ENCODE assay signal across 8 mouse cellular contexts in the genomic region with DNA sequence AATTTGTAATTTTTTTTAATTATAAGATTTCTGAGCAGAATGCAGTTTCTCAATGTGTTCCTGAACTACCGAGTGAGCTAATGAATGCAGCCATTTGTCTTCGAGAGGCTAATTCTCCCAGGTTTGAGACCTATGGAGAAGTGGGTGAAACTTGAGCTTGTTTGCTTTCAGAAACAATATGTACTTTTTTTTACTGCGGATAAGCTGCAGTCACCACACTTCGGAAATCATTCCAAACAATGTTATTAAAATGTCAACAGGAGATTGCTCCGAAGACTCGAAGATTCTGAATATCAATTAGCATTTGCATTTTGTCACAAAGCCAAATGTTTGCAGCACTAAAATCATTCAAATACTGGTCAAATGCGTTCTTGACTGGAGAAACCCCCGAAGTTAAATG. TPM values are rescaled to one million over a fixed set of nuclear protein-coding genes. Genes with fewer than 3 reads are reported as not detected.
DNase-seq lines count a peak whose midpoint lies in the region; ATAC-seq and TF ChIP-seq lines count a peak whose summit lies in the region.

No protein-coding gene starts in this region.

- H3K36me3 ChIP-seq in neural tube, embryonic 11.5 days (ENCODE audit: control insufficient read depth, insufficient read depth, low read length): no peaks in the 10 kb centered on the region
- no peaks in the 10 kb centered on the region for H3K36me3 ChIP-seq in liver, embryonic 14.5 days (replicated peaks; ENCODE audit: control insufficient read depth, insufficient read depth, low read depth)

- no peak for TF ChIP-seq EP300 in liver, embryonic 14.5 days (IDR thresholded peaks at IDR 0.05; ENCODE audit: low read depth)

- no peaks in the 10 kb centered on the region for H3K9me3 ChIP-seq in neural tube, embryonic 11.5 days (ENCODE audit: control insufficient read depth, low read length)
- H3K9me3 ChIP-seq in liver, embryonic 14.5 days (ENCODE audit: control insufficient read depth, low read length): no peaks in the 10 kb centered on the region

- peak overlapping the region; percentile 84; the same call in 1 of the 2 replicates for H3K4me3 ChIP-seq in neural tube, embryonic 11.5 days (ENCODE audit: low read depth, low read length)
- no peak overlapping the region for H3K4me3 ChIP-seq in liver, embryonic 14.5 days (ENCODE audit: insufficient read depth in 1 of 2, low read depth in 2 of 2, low read length in 2 of 2)

- 3% methylated on average over 8 of the region's 8 CpGs for WGBS in neural tube, embryonic 11.5 days
- 10% methylated on average over 8 of the region's 8 CpGs for WGBS in liver, embryonic 14.5 days (ENCODE audit: insufficient replicate concordance)

- no peak for ATAC-seq in neural tube, embryonic 11.5 days (ENCODE audit: insufficient read depth, low FRiP score, low TSS enrichment)
- no peak for ATAC-seq in liver, embryonic 14.5 days (ENCODE audit: insufficient read depth)
- no peak for ATAC-seq in erythroid progenitor cell, adult 5-6 weeks (replicated peaks; ENCODE audit: low FRiP score, poor library complexity, severe bottlenecking)

- 0 out of 2 replicates have a peak overlapping the region, but pooled peaks have one; percentile 99 for H3K27ac ChIP-seq in neural tube, embryonic 11.5 days (ENCODE audit: low read depth, low read length)
- H3K27ac ChIP-seq in liver, embryonic 14.5 days: no peak overlapping the region

- no peak overlapping the region for H3K9ac ChIP-seq in neural tube, embryonic 11.5 days (ENCODE audit: low read length)
- no peak overlapping the region for H3K9ac ChIP-seq in liver, embryonic 14.5 days (replicated peaks)

- H3K27me3 ChIP-seq in neural tube, embryonic 11.5 days (ENCODE audit: control insufficient read depth, insufficient read depth, low read length): no peaks in the 10 kb centered on the region
- H3K27me3 ChIP-seq in liver, embryonic 14.5 days (ENCODE audit: control insufficient read depth, insufficient read depth, low read length): peaks cover 54% of the 10 kb centered on the region

- TF ChIP-seq CTCF in liver, embryonic 14.5 days (IDR thresholded peaks at IDR 0.05; ENCODE audit: low read depth): no peak

- DNase-seq in embryo, embryonic 10.5 days (ENCODE audit: low spot score): peak; percentile 55
- no peak for DNase-seq in embryo, embryonic 9.5 days (ENCODE audit: extremely low spot score)
- no peak for DNase-seq in neural tube, embryonic 11.5 days (ENCODE audit: low spot score)
- no peak for DNase-seq in neural tube, embryonic 10.5 days (ENCODE audit: extremely low spot score, low spot score)
- no peak for DNase-seq in liver, embryonic 14.5 days (ENCODE audit: low read depth in 3 of 3, low spot score in 3 of 3)
- DNase-seq in thymus, adult 18-20 months: no peak
- no peak for DNase-seq in spleen, adult 18-20 months

- H3K4me2 ChIP-seq in neural tube, embryonic 11.5 days (ENCODE audit: low read depth): peak overlapping the region; percentile 69
- H3K4me2 ChIP-seq in liver, embryonic 14.5 days (ENCODE audit: low read depth): peak overlapping the region; percentile 69

- H3K4me1 ChIP-seq in neural tube, embryonic 11.5 days (ENCODE audit: control insufficient read depth, insufficient read depth, low read length): peaks cover 8% of the 10 kb centered on the region; the same call in 1 of the 2 replicates
- no peaks in the 10 kb centered on the region; a peak in 1 of 4 replicates for H3K4me1 ChIP-seq in liver, embryonic 14.5 days (replicated peaks; ENCODE audit: control insufficient read depth in 2 of 2, insufficient read depth in 2 of 2, low read length in 1 of 2)

RNA-seq across cellular contexts. Expression of a gene that starts 0.7 kb away (rescaled TPM):
- polyA plus RNA-seq in neural tube, embryonic 11.5 days (2014; fragmentation: Nextera tagmentation; extraction: Ambion mirVana): 85.0 and 86.5 TPM in 2 replicates
- 3.7 and 3.8 TPM in 2 replicates for polyA plus RNA-seq in liver, embryonic 14.5 days (2012; rRNA removed)
- polyA plus RNA-seq in liver, embryonic 14.5 days (2014; fragmentation: Nextera tagmentation; extraction: Ambion mirVana): 3.2 and 4.3 TPM in 2 replicates
- total RNA-seq in erythroid progenitor cell, adult 5-6 weeks (2015; ENCODE audit: low replicate concordance): 2.2 and 6.7 TPM in 2 replicates
- total RNA-seq in erythroid progenitor cell, adult 5-6 weeks (2017; ENCODE audit: low replicate concordance): 1.2 and 1.8 TPM in 2 replicates

Comparison
In these comparisons a context has a peak if more than half of its experiments do, and no peak if none do; other contexts are left out.
1. RNA of a gene that starts 0.7 kb away (polyA plus RNA-seq): 85.0 to 86.5 TPM in neural tube, embryonic 11.5 days; 3.2 to 4.3 TPM in liver, embryonic 14.5 days; every median in the first group is over 10 times any median in the second.